8 mouse cellular contexts compared by ENCODE assay signal in genomic region chrX:74254888-74255565, GRCm38 (mm10). TPM values are rescaled to one million over a fixed set of nuclear protein-coding genes. Genes with fewer than 3 reads are reported as not detected.
DNase-seq lines count a peak whose midpoint lies in the region; ATAC-seq and TF ChIP-seq lines count a peak whose summit lies in the region.

No protein-coding gene starts in this region.

- H3K4me3 ChIP-seq in forebrain, embryonic 13.5 days = peak overlapping the region; percentile 56
- H3K4me3 ChIP-seq in liver, embryonic 12.5 days = peak overlapping the region; percentile 69
- peak overlapping the region; percentile 50 for H3K4me3 ChIP-seq in stomach, postnatal 0 days (ENCODE audit: low read depth, low read length)

- H3K9ac ChIP-seq in forebrain, embryonic 13.5 days = peak overlapping the region; percentile 74
- H3K9ac ChIP-seq in liver, embryonic 12.5 days = peak overlapping the region; percentile 81
- H3K9ac ChIP-seq in stomach, postnatal 0 days (ENCODE audit: low read length) = peak overlapping the region; percentile 76

- ATAC-seq in forebrain, embryonic 13.5 days = peak; percentile 67
- peak; percentile 67 for ATAC-seq in liver, embryonic 12.5 days
- peak; percentile 58 for ATAC-seq in stomach, postnatal 0 days (ENCODE audit: low FRiP score, low TSS enrichment)

- H3K27me3 ChIP-seq in forebrain, embryonic 13.5 days = no peaks in the 10 kb centered on the region
- H3K27me3 ChIP-seq in liver, embryonic 12.5 days (replicated peaks) = peaks cover 8% of the 10 kb centered on the region
- H3K27me3 ChIP-seq in stomach, postnatal 0 days (ENCODE audit: control insufficient read depth, insufficient read depth, low read length) = no peaks in the 10 kb centered on the region

- no peaks in the 10 kb centered on the region for H3K9me3 ChIP-seq in forebrain, embryonic 13.5 days (replicated peaks)
- no peaks in the 10 kb centered on the region for H3K9me3 ChIP-seq in liver, embryonic 12.5 days (replicated peaks)
- H3K9me3 ChIP-seq in stomach, postnatal 0 days (ENCODE audit: control insufficient read depth, low read length) = no peaks in the 10 kb centered on the region

- peak overlapping the region; percentile 88 for H3K27ac ChIP-seq in forebrain, embryonic 13.5 days
- H3K27ac ChIP-seq in liver, embryonic 12.5 days = peak overlapping the region; percentile 91
- peak overlapping the region; percentile 90 for H3K27ac ChIP-seq in stomach, postnatal 0 days (replicated peaks)

- peaks cover 7% of the 10 kb centered on the region for H3K4me1 ChIP-seq in forebrain, embryonic 13.5 days
- peaks cover 8% of the 10 kb centered on the region for H3K4me1 ChIP-seq in liver, embryonic 12.5 days
- H3K4me1 ChIP-seq in stomach, postnatal 0 days (replicated peaks; ENCODE audit: control insufficient read depth, insufficient read depth) = no peaks in the 10 kb centered on the region

- H3K36me3 ChIP-seq in forebrain, embryonic 13.5 days (ENCODE audit: poor library complexity, severe bottlenecking) = peaks cover 7% of the 10 kb centered on the region; the same call in 1 of the 2 replicates
- peaks cover 30% of the 10 kb centered on the region for H3K36me3 ChIP-seq in liver, embryonic 12.5 days
- no peaks in the 10 kb centered on the region for H3K36me3 ChIP-seq in stomach, postnatal 0 days (ENCODE audit: control insufficient read depth, insufficient read depth, low read length)

- peak; percentile 5 for DNase-seq in embryo, embryonic 11 days
- no peak for DNase-seq in embryo, embryonic 9.5 days (ENCODE audit: extremely low spot score)
- DNase-seq in CD4-positive helper T cell, adult 2 months (ENCODE audit: low read depth, low spot score) = peak; percentile 36
- no peak for DNase-seq in stomach, postnatal 0 days (ENCODE audit: low spot score)
- DNase-seq in right cerebral cortex, postnatal 4 days = no peak
- DNase-seq in right cerebral cortex, postnatal 14 days = no peak

- peak; percentile 10; the same call in 1 of the 2 replicates for TF ChIP-seq CTCF in stomach, postnatal 0 days (IDR thresholded peaks at IDR 0.05; ENCODE audit: low read depth)

- no peak for TF ChIP-seq EP300 in stomach, postnatal 0 days (optimal IDR thresholded peaks at IDR 0.05)

- peak overlapping the region; percentile 67 for H3K4me2 ChIP-seq in forebrain, embryonic 13.5 days
- peak overlapping the region; percentile 84 for H3K4me2 ChIP-seq in liver, embryonic 12.5 days
- H3K4me2 ChIP-seq in stomach, postnatal 0 days (replicated peaks; ENCODE audit: low read depth) = peak overlapping the region; percentile 65

- WGBS in forebrain, embryonic 13.5 days = 15% methylated on average over 24 of the region's 31 CpGs
- 13% methylated on average over 31 of the region's 31 CpGs for WGBS in liver, embryonic 12.5 days (ENCODE audit: insufficient replicate concordance)
- WGBS in stomach, postnatal 0 days = 24% methylated on average over 27 of the region's 31 CpGs

RNA-seq across cellular contexts. Expression of gene Emd, which starts 0.5 kb away (rescaled TPM):
- 22.5 and 23.1 TPM in 2 replicates for polyA plus RNA-seq in forebrain, embryonic 13.5 days (2015; fragmentation: Nextera tagmentation; extraction: Ambion mirVana)
- polyA plus RNA-seq in liver, embryonic 12.5 days (2016; fragmentation: Nextera tagmentation; extraction: Ambion mirVana) = 10.1 and 11.6 TPM in 2 replicates
- polyA plus RNA-seq in stomach, postnatal 0 days (2015; fragmentation: Nextera tagmentation; extraction: Ambion mirVana) = 20.9 TPM in 2 replicates

RNA-seq across cellular contexts. Expression of gene Flna, which starts 5.4 kb away (rescaled TPM):
- polyA plus RNA-seq in forebrain, embryonic 13.5 days (2015; fragmentation: Nextera tagmentation; extraction: Ambion mirVana) = 102 and 128 TPM in 2 replicates
- polyA plus RNA-seq in liver, embryonic 12.5 days (2016; fragmentation: Nextera tagmentation; extraction: Ambion mirVana) = 79.2 and 80.1 TPM in 2 replicates
- polyA plus RNA-seq in stomach, postnatal 0 days (2015; fragmentation: Nextera tagmentation; extraction: Ambion mirVana) = 256 and 289 TPM in 2 replicates

RNA-seq across cellular contexts. Expression of gene Rpl10, which starts 15.6 kb away (rescaled TPM):
- polyA plus RNA-seq in forebrain, embryonic 13.5 days (2015; fragmentation: Nextera tagmentation; extraction: Ambion mirVana) = 601 and 642 TPM in 2 replicates
- 624 and 688 TPM in 2 replicates for polyA plus RNA-seq in liver, embryonic 12.5 days (2016; fragmentation: Nextera tagmentation; extraction: Ambion mirVana)
- polyA plus RNA-seq in stomach, postnatal 0 days (2015; fragmentation: Nextera tagmentation; extraction: Ambion mirVana) = 762 and 787 TPM in 2 replicates

RNA-seq across cellular contexts. Expression of gene Taz, which starts 26.7 kb away (rescaled TPM):
- polyA plus RNA-seq in forebrain, embryonic 13.5 days (2015; fragmentation: Nextera tagmentation; extraction: Ambion mirVana) = 80.6 and 88.4 TPM in 2 replicates
- 33.4 and 36.5 TPM in 2 replicates for polyA plus RNA-seq in liver, embryonic 12.5 days (2016; fragmentation: Nextera tagmentation; extraction: Ambion mirVana)
- 59.5 and 71.1 TPM in 2 replicates for polyA plus RNA-seq in stomach, postnatal 0 days (2015; fragmentation: Nextera tagmentation; extraction: Ambion mirVana)

RNA-seq across cellular contexts. Expression of gene Dnase1l1, which starts 27.1 kb away (rescaled TPM):
- polyA plus RNA-seq in forebrain, embryonic 13.5 days (2015; fragmentation: Nextera tagmentation; extraction: Ambion mirVana) = 1.5 and 2.7 TPM in 2 replicates
- polyA plus RNA-seq in liver, embryonic 12.5 days (2016; fragmentation: Nextera tagmentation; extraction: Ambion mirVana) = 19.8 and 21.6 TPM in 2 replicates
- 15.6 and 15.8 TPM in 2 replicates for polyA plus RNA-seq in stomach, postnatal 0 days (2015; fragmentation: Nextera tagmentation; extraction: Ambion mirVana)

Comparison
In these comparisons a context has a peak if more than half of its experiments do, and no peak if none do; other contexts are left out.
1. DNase-seq: peak in embryo, embryonic 11 days (single experiment) and CD4-positive helper T cell, adult 2 months (single experiment); none in embryo, embryonic 9.5 days (single experiment), stomach, postnatal 0 days (single experiment), right cerebral cortex, postnatal 4 days (single experiment) and right cerebral cortex, postnatal 14 days (single experiment).
2. Peak in every context shown above with its lines, with median percentiles within 50 percentile points of each other: ATAC-seq, H3K27ac ChIP-seq, H3K4me2 ChIP-seq, H3K4me3 ChIP-seq and H3K9ac ChIP-seq.